Mouse (Mus musculus) embryo, embryonic 11.5 days (tissue): ENCODE measurements around the gene Steap3.

Source experiments
- DNase-seq: peaks from one replicate; pipeline ENCODE4 v3.0.0-alpha.2; 2012; ENCODE audit warnings: low read depth, low spot score

The Steap3 gene

GRCm38 (mm10) chr1:120154232-120154631 is 118.3 kb downstream of the Steap3 start:
- no peak for DNase-seq

GRCm38 (mm10) chr1:120146994-120147393 is 125.5 kb downstream of the Steap3 start:
- DNase-seq = no peak

- DNase-seq = no peak
These were observed 126.8 kb downstream of the Steap3 start for GRCm38 (mm10) chr1:120145527-120146216.

- no peak for DNase-seq
These were observed 130.0 kb downstream of the Steap3 start for GRCm38 (mm10) chr1:120142551-120142950.
